Mouse (Mus musculus) embryonic fibroblast, embryonic 13.5 days (primary cell): ENCODE data around the gene Nlrp10.

Experiments used
- CTCF ChIP-seq: IDR thresholded peaks from 2 replicates; pipeline ENCODE4 v1.5.1; 2011; ENCODE audit warnings: mild to moderate bottlenecking, control low read depth, low read length, moderate library complexity, borderline replicate concordance; ENCODE audit not compliant: insufficient read depth
- POLR2A ChIP-seq: IDR thresholded peaks from 2 replicates; pipeline ENCODE4 v1.6.1; 2011; ENCODE audit warnings: low read depth, mild to moderate bottlenecking, control low read depth, low read length, moderate library complexity

DNA sequence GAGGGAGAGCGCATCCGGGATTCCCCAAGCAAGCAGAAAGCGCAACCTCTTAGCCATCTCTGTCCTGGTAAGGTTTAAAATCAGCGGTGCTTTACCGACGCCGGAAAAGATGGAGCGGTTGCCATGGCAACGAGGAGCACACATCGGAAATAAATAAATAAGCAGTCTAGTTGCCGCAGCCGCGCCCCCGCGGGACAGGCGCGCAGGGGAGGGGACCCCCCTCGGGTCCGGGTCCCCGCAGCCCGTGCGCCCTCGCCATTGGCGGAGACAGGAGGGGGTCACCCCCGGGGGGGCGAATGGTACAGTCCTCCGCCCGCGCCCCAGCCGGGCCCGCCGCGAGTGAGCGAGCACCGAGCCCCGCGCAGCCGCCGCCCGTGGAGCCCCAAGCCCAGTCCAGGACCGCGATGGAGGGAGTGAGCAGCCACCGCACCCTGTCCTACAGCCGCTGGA lies 20.4 kb upstream of the Nlrp10 start, which contains the start of gene Tub:
- TF ChIP-seq POLR2A (no peak), CTCF (no peak)
